Mouse (Mus musculus) c-Kit-positive CD71-negative TER-119-negative erythroid progenitor cells, embryonic 14.5 days (primary cell): ENCODE data around the gene Nckap5.
"Not testable (repeated sequence)": the region's sequence is repeated elsewhere in the genome, so short reads cannot be mapped to it uniquely, and the experiment has no call there.

Experiments used
- DNase-seq: peaks from one replicate; pipeline ENCODE4 v3.0.0-alpha.2; 2013; ENCODE audit warnings: low read depth

The Nckap5 gene

DNA sequence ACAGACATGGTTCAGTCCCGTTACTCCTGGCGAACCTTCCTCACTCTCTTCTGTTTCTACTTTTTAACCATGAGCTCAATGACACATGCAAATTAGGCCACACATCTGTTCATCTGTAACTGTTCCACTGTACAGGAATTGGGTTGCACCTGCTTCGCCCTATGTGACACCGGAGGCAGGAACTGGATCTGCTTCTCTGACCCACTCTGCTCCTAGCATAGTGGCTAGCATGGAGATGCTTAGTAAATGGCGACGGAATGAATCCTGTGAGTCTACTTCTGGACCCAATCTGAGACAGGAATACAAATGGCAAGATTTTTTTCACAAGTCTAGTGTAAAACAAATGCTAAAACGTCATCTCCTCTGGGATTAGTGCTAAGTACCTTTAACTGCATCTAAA, 663.1 kb downstream of the Nckap5 start:
- DNase-seq: no peak

DNA sequence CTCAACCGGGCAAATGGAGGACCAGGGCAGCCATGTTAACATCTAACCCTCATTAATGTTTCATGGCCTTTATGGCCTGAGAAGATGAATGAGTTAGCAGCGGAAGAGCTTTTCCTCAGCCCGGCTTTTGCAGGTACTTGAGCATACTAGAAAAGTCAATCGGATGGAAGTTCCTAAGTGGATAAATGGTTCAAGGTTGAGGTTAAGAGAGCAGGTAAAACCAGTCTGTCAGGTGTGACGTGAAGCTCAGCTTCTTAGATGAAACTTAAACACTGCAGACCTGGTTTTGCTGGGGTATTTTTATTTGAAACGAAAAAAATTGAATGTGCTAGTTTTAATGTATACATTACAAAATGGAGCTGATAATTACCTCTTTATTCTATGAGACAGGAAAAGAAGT, 671.3 kb downstream of the Nckap5 start:
- DNase-seq: no peak

DNA sequence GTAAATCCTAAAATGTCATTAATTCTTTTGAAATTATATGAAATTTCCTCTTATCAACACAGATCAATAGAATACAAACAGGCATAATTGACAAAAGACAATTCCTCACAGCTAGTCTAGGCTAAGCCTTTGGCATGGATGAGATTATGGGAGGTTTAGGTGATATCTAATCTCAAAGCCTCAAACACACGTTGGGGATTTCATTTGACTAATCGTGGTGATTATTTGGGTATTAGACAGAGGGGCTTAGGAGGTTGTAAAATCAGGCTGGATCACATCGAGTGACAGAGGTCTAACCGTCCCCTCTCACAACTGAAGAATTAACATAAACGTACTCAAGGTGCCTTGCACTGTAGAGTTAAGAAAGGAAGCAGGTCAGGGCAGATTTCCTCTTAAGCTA, 674.8 kb downstream of the Nckap5 start:
- no peak for DNase-seq

DNA sequence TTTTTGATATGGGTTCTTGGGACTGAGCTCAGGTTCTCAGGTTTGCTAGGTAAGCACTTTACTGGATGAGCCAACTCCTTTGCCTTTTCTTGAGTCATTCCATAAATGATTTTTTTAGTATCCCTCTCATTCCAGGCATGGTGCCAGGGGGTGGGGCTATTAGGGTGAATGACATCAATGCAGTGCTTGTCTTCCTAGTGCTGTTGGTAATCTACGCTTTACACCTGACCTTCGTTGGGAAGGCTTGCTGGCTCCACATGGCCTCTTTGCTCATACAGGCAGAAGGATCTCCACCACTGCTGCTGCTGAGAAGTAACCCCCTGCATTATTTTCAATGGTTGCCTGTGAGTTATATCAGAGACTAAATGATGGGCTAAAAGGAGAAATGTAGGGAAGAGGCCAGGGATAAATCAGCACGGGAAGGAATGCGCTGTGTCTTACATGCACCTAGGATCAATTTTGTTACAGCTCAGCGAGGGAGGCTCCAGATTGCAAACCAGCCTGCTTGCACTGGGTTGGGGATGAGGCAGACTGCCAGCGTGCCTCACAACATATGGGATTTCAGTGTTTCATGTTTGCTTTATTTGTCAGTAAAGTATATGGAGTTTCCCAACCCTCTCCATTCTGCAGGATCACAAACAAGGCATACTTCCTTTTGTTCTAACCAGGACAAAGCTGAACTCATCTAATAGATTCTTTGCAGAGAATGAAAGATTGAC, 676.9 kb downstream of the Nckap5 start:
- DNase-seq: no peak

DNA sequence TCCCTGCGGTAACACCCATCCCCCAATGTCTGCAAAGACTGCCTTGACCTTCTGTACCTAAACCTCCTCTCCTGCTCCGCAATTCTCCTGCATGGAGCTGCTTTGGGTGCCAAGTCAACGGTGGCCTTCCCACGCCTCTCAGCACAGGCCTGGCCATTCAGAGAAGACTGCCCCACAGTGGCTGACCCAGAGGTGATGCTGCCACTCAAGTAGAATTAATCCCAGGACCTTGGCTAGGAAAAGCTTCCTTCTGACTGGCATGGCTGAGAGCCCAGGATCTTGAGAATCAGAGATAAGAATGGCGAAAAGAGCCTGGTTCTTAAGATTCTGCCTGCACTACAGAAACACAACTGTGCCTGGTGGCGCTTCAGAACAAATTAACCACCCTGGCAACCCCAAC, 678.4 kb downstream of the Nckap5 start:
- no peak for DNase-seq

DNA sequence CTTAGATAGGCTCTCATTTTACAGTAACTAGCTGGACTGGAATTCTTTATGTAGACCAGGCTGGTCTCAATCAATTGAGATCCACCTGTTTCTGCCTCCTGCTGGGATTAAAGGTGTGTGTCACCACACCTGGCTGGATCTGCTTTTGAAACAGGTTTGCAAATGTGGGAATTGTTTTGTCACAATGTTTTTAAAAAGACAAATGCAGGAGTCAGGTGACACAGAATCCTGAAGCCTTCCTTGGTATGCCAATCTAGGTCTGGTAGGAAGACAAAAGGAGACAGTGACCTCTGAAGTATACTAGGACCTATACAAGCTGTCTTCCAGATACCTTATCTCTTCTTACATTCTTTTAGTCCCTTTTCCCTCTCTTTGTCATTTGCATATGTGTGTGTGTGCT, 680.6 kb downstream of the Nckap5 start:
- DNase-seq: no peak

DNA sequence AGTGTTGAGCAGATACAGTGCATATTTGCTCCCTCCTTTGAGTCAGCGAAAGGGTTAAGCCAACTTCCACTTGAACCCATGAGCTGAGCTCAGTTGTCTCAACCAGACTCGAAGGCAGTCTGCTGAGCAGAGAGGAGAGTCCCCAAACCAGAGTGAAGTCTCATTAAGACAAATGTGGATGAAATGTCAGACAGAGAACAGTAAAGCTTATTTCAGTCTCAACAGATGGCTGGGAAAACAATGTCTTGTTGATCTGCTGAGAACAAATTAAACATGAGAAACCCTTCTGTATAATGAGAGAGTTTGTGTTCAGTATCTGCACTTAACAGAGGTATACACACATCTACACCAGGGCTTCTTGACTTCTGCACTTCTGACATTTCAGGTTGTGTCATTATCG, 694.9 kb downstream of the Nckap5 start:
- DNase-seq: no peak

DNA sequence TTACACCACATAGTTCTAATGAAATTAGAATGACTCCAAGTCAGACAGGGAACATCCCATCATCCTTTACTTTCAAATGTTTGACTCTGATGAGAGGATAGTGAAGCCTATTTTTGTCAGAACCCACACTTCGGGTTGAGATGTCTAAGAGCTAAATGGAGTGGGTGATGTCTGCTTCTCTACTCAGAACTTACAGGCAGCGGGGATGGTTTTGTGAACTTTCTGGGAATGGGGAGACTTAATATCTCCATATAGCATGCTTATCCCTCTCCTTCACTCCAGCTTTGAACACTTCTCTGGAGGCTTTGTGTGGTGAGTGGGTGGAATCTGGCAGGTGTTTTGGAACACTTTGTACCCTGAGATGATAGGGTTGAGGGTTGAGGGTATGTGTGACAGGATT, 698.3 kb downstream of the Nckap5 start:
- DNase-seq: no peak

DNA sequence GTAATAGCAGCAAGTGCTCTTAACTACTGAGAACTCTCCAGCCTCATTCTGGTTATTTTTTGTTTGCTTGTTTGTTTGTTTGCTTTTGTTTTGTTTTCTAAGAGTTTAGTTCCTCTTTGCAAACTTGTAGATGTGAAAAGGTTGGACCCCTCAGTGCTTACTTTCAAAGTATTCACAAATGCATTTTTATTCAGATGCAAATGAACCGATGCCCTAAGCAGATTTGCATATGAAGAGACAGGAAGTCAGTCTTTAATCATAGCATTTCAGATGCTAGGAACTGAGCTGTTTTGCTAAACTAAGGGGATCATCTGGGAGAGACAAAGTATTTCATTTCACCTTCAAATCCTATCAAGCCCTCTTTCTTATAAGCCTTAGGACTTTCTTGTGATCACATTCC, 701.5 kb downstream of the Nckap5 start:
- no peak for DNase-seq

DNA sequence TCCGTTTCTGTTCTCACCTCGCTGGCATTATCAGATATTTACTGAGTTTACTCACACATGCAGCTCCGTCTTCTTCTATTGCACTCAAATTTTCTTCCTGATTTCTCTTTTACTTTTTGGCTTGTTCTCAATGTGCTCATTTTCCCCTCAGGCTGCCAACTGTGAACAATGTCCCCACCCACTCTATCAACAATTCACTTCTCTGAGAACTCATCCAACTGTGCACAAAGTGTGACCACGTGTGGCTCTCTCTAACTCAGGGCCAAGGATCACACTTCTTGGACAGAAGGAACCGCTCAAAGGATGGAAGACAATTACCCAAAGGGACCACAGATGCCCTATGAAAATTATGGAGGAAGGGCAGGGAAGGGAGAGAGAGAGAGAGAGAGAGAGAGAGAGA, 707.5 kb downstream of the Nckap5 start:
- no peak for DNase-seq

DNA sequence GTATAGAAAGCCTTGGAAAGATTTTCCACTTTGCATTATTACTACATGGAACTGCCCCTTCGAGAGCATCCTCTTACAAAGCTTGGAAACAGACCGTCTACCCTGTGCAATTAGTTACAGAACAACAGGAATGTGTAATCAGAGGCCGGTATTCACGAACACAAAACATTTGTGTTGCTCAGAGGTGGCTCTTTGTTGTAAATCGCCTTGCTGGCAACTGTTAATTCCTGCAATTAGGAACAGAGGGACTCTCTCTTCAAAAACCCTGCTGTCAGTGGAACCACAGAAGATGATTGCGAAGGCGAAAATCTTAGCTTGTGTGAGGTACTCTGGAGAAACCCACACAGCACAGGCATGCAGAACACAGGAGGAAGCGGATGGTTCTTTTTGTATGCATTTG, 710.1 kb downstream of the Nckap5 start:
- no peak for DNase-seq

DNA sequence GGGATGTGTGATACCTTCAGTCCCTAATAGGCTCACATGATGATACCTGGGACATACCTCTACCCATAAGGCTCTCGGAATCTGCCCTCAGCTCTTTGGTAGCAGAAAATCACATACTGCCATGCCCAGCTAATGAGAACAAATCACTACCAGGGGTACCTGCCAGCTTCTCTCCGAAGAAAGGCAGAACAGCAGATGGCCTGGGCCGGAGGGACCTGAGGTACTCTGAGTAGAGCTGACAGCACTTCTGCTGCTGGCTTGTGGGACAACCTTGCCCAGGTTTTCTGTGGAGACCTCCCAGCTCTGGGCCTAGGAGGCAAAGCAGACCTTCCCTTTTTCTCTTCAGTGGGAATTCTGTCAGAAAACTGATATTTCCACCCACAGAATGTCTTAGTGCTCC, 714.6 kb downstream of the Nckap5 start:
- no peak for DNase-seq

DNA sequence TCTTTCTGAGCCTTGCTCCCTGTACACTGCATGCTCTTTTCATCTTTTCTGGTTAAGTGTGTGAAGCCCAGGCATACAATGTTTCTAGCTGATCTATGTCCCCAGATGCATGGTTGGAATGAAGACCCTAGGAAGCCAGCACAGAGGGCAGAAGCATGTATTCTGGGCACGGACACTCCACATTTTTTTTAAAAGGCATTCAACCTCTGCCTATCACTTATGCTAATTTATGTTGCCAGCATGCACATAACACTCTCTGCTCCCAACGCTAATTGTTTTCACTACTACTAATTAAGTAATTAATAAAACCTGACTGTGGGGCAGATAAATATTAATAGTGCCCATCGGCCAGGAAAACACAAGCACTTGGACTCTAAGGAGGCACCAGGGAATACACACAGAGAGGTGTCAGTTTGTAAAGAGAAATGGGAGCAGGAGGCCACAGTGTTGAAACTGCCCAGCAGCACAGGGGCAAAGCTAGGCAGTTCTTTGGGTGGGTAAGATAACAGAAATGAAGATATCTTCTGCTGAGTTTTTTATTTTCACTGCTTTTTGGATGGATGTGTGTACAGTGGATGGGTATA, 724.8 kb downstream of the Nckap5 start:
- no peak for DNase-seq

DNA sequence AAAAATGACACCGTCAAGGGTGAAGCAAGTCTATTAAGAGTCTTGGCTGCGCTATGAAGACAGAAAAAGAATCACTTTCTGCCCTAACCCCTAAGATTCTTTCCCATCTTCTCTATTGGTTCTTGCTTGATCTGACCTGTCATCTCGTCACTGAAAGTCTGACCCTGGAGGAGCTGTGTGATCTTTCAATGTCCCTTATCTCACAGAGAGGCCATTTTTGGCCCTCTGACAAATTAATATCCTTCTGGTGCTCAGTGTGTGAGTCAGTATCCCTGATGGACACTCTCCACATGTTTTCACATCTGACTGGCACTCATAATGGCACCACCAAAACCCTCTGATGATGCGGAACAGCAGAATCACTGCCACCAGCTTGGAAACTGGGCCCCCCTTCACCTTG, 736.3 kb downstream of the Nckap5 start:
- no peak for DNase-seq

DNA sequence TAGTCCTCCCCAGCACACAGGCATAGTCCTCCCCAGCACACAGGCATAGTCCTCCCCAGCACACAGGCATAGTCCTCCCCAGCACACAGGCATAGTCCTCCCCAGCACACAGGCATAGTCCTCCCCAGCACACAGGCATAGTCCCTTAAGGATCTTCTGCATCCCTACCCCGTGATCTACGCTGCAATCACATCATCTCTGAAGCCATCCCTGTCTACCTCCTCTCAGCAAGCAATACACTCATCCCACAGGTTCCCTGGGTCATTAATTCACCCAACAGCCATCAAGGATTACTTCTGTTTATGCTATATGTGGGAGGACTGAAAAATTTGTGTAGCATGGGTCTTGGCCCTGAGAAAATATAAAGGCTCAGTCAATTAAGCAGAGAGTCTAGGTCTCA, 738.6 kb downstream of the Nckap5 start:
- not testable (repeated sequence) for DNase-seq

DNA sequence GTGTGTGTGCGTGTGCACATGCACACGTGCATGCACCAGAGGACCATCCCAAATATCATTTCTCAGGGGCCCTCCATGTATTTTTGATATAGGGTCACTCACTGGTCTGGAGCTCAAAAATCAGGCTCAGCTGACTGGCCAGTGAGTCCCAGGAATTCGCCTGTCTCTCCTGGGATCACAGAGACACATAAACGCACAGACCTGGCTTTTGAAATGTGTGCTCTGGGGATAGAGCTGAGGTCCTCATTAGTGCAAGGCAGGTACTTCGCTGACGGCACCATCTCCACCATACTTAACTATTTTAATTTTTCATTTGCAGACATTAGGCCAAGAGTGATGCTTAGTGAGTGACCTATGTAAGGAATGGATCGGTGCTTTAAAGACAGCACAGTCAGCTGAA, 743.4 kb downstream of the Nckap5 start:
- no peak for DNase-seq

DNA sequence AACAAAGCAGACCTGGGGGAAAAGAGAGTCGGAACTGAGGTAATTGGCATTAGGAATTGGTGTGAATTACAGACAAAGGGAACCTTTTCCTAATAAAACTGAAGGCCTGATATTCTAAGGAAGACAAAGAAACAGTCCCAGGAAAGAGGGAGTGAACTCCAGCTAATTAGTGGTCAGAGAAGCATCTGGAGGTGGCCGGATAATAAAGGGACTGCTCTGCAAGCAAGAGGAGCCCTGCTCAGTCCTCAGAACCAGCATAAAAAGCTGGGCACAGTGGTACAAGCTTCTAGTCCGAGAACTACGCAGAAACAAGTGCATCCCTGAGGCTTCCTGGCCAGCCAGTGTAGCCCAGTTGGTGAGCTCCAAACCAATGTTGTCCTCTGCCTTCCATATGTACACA, 754.3 kb downstream of the Nckap5 start:
- DNase-seq: no peak

DNA sequence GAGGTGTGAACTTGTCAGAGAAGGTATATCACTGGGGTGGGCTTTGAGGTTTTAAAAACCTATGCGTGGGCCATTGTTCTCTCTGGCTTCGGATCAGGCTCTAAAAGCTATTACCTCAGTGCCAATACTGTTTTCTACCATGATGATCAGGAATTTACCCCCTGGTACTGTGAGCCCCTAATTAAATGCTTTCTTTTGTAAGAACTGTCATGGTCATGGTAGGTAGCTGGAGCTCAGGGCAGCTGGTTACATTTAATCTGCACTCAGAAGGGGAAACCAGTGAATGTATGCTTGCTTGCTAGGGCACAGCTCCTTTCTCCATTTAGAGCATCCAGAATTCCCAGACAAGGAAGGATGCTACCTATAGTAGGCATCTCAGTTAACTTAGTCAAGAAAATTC, 759.7 kb downstream of the Nckap5 start:
- DNase-seq: no peak

DNA sequence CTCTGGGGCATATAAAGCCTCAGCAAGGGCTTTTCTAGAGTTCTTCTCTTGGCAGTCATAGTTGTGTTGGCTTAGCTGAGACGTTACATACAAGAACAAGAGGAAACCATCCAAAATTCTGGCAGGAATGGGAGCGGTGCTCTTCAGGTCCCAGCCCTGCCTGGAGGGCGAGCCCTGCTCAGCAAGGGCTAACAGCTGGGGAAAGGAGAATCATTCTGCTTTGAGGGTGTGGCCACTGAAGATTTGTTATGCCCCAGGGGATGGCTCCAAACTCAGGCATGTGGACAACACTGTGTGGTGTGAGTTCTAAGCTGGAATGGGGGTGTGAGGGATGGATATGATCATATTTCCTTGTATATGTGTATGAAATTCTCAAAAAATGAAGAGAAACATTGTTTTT, 779.1 kb downstream of the Nckap5 start:
- no peak for DNase-seq

DNA sequence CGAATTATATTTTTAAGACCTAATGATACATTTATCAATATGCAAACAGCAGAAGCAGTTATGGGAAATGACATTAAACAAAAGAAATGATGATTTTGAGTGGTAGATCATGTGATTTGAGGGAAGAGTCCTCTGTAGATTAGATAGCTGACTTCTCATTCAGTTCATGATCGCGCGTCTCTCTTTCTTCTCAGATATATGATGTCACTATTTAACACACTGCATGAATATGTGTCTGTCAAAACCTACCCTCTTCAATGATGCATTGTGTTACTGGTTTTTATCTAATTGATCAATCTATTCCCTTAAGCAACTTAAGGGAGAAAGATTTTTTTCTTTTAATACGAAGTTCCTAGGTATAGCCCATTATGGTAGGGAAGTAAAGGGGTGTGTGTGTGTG, 787.7 kb downstream of the Nckap5 start:
- DNase-seq: no peak

DNA sequence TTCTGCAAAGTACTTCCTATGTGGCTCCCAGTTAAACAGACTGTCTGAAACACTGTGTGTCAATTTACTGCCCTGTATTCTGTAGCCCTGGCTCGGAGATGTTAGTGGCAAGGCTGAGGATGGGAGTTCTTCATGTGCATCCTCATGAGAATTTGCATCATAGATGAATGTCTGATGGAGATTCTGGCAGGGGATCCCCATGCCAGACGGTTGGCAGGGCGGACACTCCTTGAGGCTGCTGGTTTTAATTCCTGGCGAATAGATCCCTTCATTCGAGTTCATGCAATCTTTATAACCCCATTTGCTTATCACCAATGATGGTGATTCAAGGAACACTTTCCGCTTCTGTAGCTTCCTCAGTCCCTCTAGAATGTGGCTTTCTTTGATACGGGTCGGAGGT, 803.1 kb downstream of the Nckap5 start:
- DNase-seq: no peak

DNA sequence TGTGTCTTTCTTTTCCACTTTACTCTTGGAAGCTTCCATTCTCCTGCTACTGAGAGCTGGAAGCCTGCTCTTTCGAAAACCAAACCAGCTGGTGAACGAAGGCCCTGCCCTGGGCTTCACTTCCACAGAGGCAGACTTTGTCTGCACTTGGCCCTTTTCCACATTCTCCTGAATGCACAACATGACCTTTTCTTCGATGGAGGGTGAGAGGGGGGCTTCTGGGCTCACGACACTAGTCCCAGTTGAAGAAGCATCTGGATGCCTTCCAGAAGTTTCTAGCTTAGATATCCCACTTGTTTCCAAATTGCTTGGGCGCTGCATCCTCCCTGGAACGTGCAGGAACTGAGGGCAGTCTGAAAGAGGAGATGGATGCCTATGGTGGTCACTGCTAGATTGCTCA, 806.1 kb downstream of the Nckap5 start:
- DNase-seq: no peak

DNA sequence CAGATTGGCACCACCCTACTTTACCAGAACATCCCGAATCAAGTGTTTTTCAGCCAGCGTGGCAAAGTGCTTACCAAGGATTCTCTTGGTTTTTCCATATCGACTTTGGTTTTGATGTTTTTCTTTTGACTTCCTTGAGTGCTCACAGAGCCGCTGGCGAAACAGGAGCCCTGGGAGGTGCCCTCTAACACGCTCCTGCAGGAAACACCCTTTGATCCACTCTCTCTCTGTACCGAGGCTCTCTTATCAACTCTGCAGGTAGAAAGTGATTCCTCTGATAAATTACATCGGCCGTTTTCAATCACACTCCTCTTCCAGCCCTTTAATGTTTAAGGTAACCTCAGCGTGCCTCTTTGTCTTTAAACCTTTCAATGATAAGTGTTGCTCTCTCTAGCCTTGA, 807.6 kb downstream of the Nckap5 start:
- DNase-seq: no peak

DNA sequence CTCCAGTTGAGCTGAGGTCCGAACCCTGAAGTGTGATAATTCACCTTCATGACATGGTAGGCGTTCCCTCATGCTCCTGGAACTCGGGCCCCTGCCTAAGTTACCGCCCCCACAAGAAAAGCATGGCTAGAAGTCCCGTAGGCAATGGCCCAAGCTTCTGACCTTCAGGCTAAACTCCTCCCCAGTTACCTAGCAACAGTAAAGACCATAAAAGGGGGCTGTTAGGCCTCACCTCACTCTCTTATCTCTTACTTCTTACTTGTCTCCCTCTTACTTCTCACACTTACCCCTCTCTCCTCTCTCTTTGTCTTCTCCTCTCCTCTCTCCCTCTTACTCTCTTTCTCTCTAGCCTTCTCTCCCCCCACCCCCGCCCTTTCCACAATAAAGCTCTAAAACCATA, 811.9 kb downstream of the Nckap5 start:
- not testable (repeated sequence) for DNase-seq
